Mouse (Mus musculus) liver, embryonic 13.5 days (tissue): Measurements from ENCODE around the gene Snx25. TPM values are rescaled to one million over a fixed set of nuclear protein-coding genes. Genes with fewer than 3 reads are reported as not detected.
"Not testable (repeated sequence)": the region's sequence is repeated elsewhere in the genome, so short reads cannot be mapped to it uniquely, and the experiment has no call there.

Source experiments
- ATAC-seq: fragments of 200-750 bp; cut with Nextera tagmentation; 2 replicates; pipeline ENCODE4 v1.8.0; 2017; ENCODE audit warnings: low read depth, mild to moderate bottlenecking, moderate number of reproducible peaks, moderate library complexity
- DNase-seq: peaks from one replicate; pipeline ENCODE4 v3.0.0; 2022
- H3K27ac ChIP-seq: fragments of 300-500 bp; sonication (generic); 2 replicates; pipeline ENCODE4 v1.5.1; 2015; ENCODE audit warnings: moderate library complexity, mild to moderate bottlenecking, inconsistent platforms
- H3K27me3 ChIP-seq: fragments of 300-500 bp; sonication (generic); 2 replicates; pipeline ENCODE4 v1.6.1; 2015; ENCODE audit warnings: mild to moderate bottlenecking, inconsistent platforms
- H3K36me3 ChIP-seq: fragments of 300-500 bp; sonication (generic); 2 replicates; pipeline ENCODE4 v1.6.1; 2015; ENCODE audit warnings: mild to moderate bottlenecking, inconsistent platforms
- H3K4me1 ChIP-seq: fragments of 300-500 bp; sonication (generic); replicated peaks from 2 replicates; pipeline ENCODE4 v1.6.1; 2015; ENCODE audit warnings: inconsistent platforms
- H3K4me2 ChIP-seq: fragments of 300-500 bp; sonication (generic); 2 replicates; pipeline ENCODE4 v1.6.1; 2015; ENCODE audit warnings: inconsistent platforms, mild to moderate bottlenecking, moderate library complexity
- H3K4me3 ChIP-seq: fragments of 300-500 bp; sonication (generic); replicated peaks from 2 replicates; pipeline ENCODE4 v1.5.1; 2015; ENCODE audit warnings: mild to moderate bottlenecking, inconsistent platforms
- H3K9ac ChIP-seq: fragments of 300-500 bp; sonication (generic); 2 replicates; pipeline ENCODE4 v1.6.1; 2015; ENCODE audit warnings: mild to moderate bottlenecking, inconsistent platforms
- H3K9me3 ChIP-seq: fragments of 300-500 bp; sonication (generic); replicated peaks from 2 replicates; pipeline ENCODE4 v1.6.1; 2016; ENCODE audit warnings: inconsistent platforms
- WGBS: fragments of 180-500 bp; shearing (Covaris S2); methylation state at CpG from one replicate; pipeline ENCODE4 v1.1.7; 2015; ENCODE audit not compliant: insufficient replicate concordance; 5-methylcytosine and 5-hydroxymethylcytosine counted together
- polyA plus RNA-seq: library from polyadenylated mRNA; unstranded; fragments of >200 nt; fragmentation: Nextera tagmentation; extraction: Ambion mirVana; gene quantifications from 2 replicates; pipeline ENCODE4 v1.2.1, GENCODE M21; 2015

Snx25 gene
- polyA plus RNA-seq, 1 experiment from 2014 or later, result 3.7 TPM

- Histone ChIP-seq H3K36me3 (peaks cover 6% of the 10 kb centered on the region), H3K4me3 (no peak overlapping the region), H3K9me3 (no peaks in the 10 kb centered on the region), H3K27ac (no peak overlapping the region), H3K4me1 (peaks cover 4% of the 10 kb centered on the region; the same call in 1 of the 2 replicates), H3K4me2 (no peak overlapping the region), H3K9ac (no peak overlapping the region), H3K27me3 (no peaks in the 10 kb centered on the region)
- ATAC-seq (no peak), DNase-seq (no peak)
- 74% methylated on average over 1 of the region's 1 CpGs for WGBS
Observed at GRCm38 (mm10) chr8:46137336-46137735, 14.6 kb downstream of the Snx25 start.

GRCm38 (mm10) chr8:46135546-46135945 is 16.4 kb downstream of the Snx25 start:
- WGBS, result 76% methylated on average over 2 of the region's 2 CpGs
- not testable (repeated sequence) for H3K4me3 ChIP-seq, H3K27me3 ChIP-seq, H3K4me1 ChIP-seq, H3K9me3 ChIP-seq, H3K36me3 ChIP-seq, DNase-seq, ATAC-seq, H3K27ac ChIP-seq, H3K4me2 ChIP-seq, H3K9ac ChIP-seq

GRCm38 (mm10) chr8:46130426-46130825 is 21.5 kb downstream of the Snx25 start:
- ATAC-seq (no peak), DNase-seq (no peak)
- Histone ChIP-seq H3K4me2 (no peak overlapping the region), H3K36me3 (peaks cover 6% of the 10 kb centered on the region), H3K4me3 (no peak overlapping the region), H3K27ac (no peak overlapping the region), H3K4me1 (no peaks in the 10 kb centered on the region), H3K27me3 (no peaks in the 10 kb centered on the region), H3K9ac (no peak overlapping the region), H3K9me3 (no peaks in the 10 kb centered on the region)
- WGBS, result 66% methylated on average over 2 of the region's 2 CpGs

- ATAC-seq, result no peak
- H3K4me2 ChIP-seq, result no peak overlapping the region
- no peak overlapping the region for H3K27ac ChIP-seq
- no peaks in the 10 kb centered on the region for H3K9me3 ChIP-seq
- 89% methylated on average over 2 of the region's 2 CpGs for WGBS
- no peak overlapping the region for H3K4me3 ChIP-seq
- no peak for DNase-seq
- no peak overlapping the region for H3K9ac ChIP-seq
- H3K4me1 ChIP-seq, result no peaks in the 10 kb centered on the region
- no peaks in the 10 kb centered on the region for H3K27me3 ChIP-seq
- H3K36me3 ChIP-seq, result no peaks in the 10 kb centered on the region
Observed at GRCm38 (mm10) chr8:46122498-46122897, 29.5 kb downstream of the Snx25 start.

- no peaks in the 10 kb centered on the region for H3K9me3 ChIP-seq
- H3K4me1 ChIP-seq, result no peaks in the 10 kb centered on the region
- ATAC-seq (no peak), DNase-seq (no peak)
- H3K27ac ChIP-seq, result no peak overlapping the region
- no peak overlapping the region for H3K4me3 ChIP-seq
- no peak overlapping the region for H3K9ac ChIP-seq
- peaks cover 7% of the 10 kb centered on the region for H3K36me3 ChIP-seq
- no peak overlapping the region for H3K4me2 ChIP-seq
- WGBS, result 77% methylated on average over 3 of the region's 3 CpGs
- H3K27me3 ChIP-seq, result no peaks in the 10 kb centered on the region
Observed at GRCm38 (mm10) chr8:46119176-46119575, 32.8 kb downstream of the Snx25 start.

- 76% methylated on average over 3 of the region's 3 CpGs for WGBS
- Histone ChIP-seq H3K27me3 (no peaks in the 10 kb centered on the region), H3K4me1 (no peaks in the 10 kb centered on the region), H3K4me2 (no peak overlapping the region), H3K4me3 (no peak overlapping the region), H3K9ac (no peak overlapping the region), H3K36me3 (peaks cover 7% of the 10 kb centered on the region), H3K9me3 (no peaks in the 10 kb centered on the region), H3K27ac (no peak overlapping the region)
- ATAC-seq, result no peak
- DNase-seq, result no peak
Observed at GRCm38 (mm10) chr8:46117172-46117571, 34.8 kb downstream of the Snx25 start.

GRCm38 (mm10) chr8:46113421-46114170 is 38.4 kb downstream of the Snx25 start:
- not testable (repeated sequence) for ATAC-seq, H3K4me2 ChIP-seq, H3K27ac ChIP-seq, DNase-seq, H3K9me3 ChIP-seq, H3K9ac ChIP-seq, H3K4me3 ChIP-seq, H3K27me3 ChIP-seq, H3K36me3 ChIP-seq, H3K4me1 ChIP-seq

- ATAC-seq, result no peak
Observed at GRCm38 (mm10) chr8:46107690-46108089, 44.3 kb downstream of the Snx25 start.

GRCm38 (mm10) chr8:46103434-46103833 is 48.5 kb downstream of the Snx25 start:
- no peak overlapping the region for H3K4me2 ChIP-seq
- no peak overlapping the region for H3K9ac ChIP-seq
- no peaks in the 10 kb centered on the region for H3K9me3 ChIP-seq
- H3K27me3 ChIP-seq, result no peaks in the 10 kb centered on the region
- H3K36me3 ChIP-seq, result peaks cover 28% of the 10 kb centered on the region
- 85% methylated on average over 11 of the region's 11 CpGs for WGBS
- DNase-seq, result no peak
- H3K27ac ChIP-seq, result no peak overlapping the region
- ATAC-seq, result no peak
- H3K4me1 ChIP-seq, result no peaks in the 10 kb centered on the region
- H3K4me3 ChIP-seq, result no peak overlapping the region

More at GRCm38 (mm10) chr8:46107690-46108089, 44.3 kb downstream of the Snx25 start:
- Histone ChIP-seq H3K36me3 (peaks cover 10% of the 10 kb centered on the region), H3K9ac (no peak overlapping the region), H3K4me1 (no peaks in the 10 kb centered on the region), H3K27me3 (no peaks in the 10 kb centered on the region), H3K27ac (no peak overlapping the region), H3K9me3 (no peaks in the 10 kb centered on the region), H3K4me3 (no peak overlapping the region), H3K4me2 (no peak overlapping the region)
- no peak for DNase-seq

GRCm38 (mm10) chr8:46092667-46093360 is 59.1 kb downstream of the Snx25 start:
- ATAC-seq, result no peak
- no peaks in the 10 kb centered on the region for H3K27me3 ChIP-seq
- H3K4me3 ChIP-seq, result no peak overlapping the region
- no peaks in the 10 kb centered on the region for H3K36me3 ChIP-seq
- H3K27ac ChIP-seq, result no peak overlapping the region
- H3K9me3 ChIP-seq, result no peaks in the 10 kb centered on the region
- no peak overlapping the region for H3K9ac ChIP-seq
- DNase-seq, result no peak
- H3K4me2 ChIP-seq, result no peak overlapping the region
- WGBS, result 65% methylated on average over 6 of the region's 6 CpGs
- no peaks in the 10 kb centered on the region for H3K4me1 ChIP-seq

- no peaks in the 10 kb centered on the region for H3K9me3 ChIP-seq
- H3K4me2 ChIP-seq, result no peak overlapping the region
- ATAC-seq, result no peak
Observed at GRCm38 (mm10) chr8:46083141-46083540, 68.8 kb downstream of the Snx25 start.

GRCm38 (mm10) chr8:46081030-46081429 is 70.9 kb downstream of the Snx25 start:
- WGBS, result 68% methylated on average over 2 of the region's 2 CpGs
- H3K9me3 ChIP-seq, result no peaks in the 10 kb centered on the region
- H3K27me3 ChIP-seq, result no peaks in the 10 kb centered on the region
- H3K4me3 ChIP-seq, result no peak overlapping the region
- ATAC-seq (no peak), DNase-seq (no peak)
- no peak overlapping the region for H3K9ac ChIP-seq
- H3K4me2 ChIP-seq, result no peak overlapping the region
- H3K4me1 ChIP-seq, result peaks cover 3% of the 10 kb centered on the region; the same call in 1 of the 2 replicates
- H3K27ac ChIP-seq, result no peak overlapping the region
- H3K36me3 ChIP-seq, result peaks cover 3% of the 10 kb centered on the region; the same call in 1 of the 2 replicates

More at GRCm38 (mm10) chr8:46083141-46083540, 68.8 kb downstream of the Snx25 start:
- peaks cover 3% of the 10 kb centered on the region; the same call in 1 of the 2 replicates for H3K36me3 ChIP-seq
- no peak overlapping the region for H3K9ac ChIP-seq
- peaks cover 3% of the 10 kb centered on the region; the same call in 1 of the 2 replicates for H3K4me1 ChIP-seq
- no peak for DNase-seq
- H3K4me3 ChIP-seq, result no peak overlapping the region
- no peaks in the 10 kb centered on the region for H3K27me3 ChIP-seq
- 69% methylated on average over 5 of the region's 5 CpGs for WGBS
- no peak overlapping the region for H3K27ac ChIP-seq
